Mouse (Mus musculus): ENCODE data around the gene Arid2. TPM values are rescaled to one million over a fixed set of nuclear protein-coding genes. Genes with fewer than 3 reads are reported as not detected.

Arid2 gene
- polyA plus RNA-seq, 1 experiment, result 5.9 TPM

DNA sequence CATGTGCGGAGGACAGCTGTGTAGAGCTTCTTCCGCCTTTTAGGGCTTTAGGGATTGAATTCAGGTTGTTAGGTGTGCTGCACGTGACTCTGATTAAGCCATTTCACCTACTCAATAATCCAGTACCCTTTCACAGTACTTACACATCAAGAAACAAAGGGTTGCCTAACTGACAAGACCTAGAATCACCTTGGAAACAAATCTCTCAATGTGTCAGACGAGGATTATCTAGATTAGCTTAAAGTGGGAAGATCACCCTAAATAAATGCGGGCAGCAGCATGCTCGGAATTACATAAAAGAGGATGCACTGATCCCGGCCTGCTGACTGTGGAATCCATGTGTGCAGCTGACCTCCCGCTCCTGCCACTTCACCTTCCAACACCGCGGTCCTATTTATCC is 159.5 kb downstream of the Arid2 start:
- TF ChIP-seq FLI1 (IDR thresholded peaks at IDR 0.05; ENCODE audit: low read length) (no peak), GATA1 (IDR thresholded peaks at IDR 0.05; ENCODE audit: borderline replicate concordance, low read length) (no peak)
- no peaks in the 10 kb centered on the region for H3K27me3 ChIP-seq (replicated peaks)
- H3K9me3 ChIP-seq, result no peaks in the 10 kb centered on the region
- H3K4me3 ChIP-seq (replicated peaks), result no peak overlapping the region
- peaks cover 33% of the 10 kb centered on the region for H3K4me1 ChIP-seq
- peaks cover 74% of the 10 kb centered on the region for H3K36me3 ChIP-seq (replicated peaks; ENCODE audit: low read length)

DNA sequence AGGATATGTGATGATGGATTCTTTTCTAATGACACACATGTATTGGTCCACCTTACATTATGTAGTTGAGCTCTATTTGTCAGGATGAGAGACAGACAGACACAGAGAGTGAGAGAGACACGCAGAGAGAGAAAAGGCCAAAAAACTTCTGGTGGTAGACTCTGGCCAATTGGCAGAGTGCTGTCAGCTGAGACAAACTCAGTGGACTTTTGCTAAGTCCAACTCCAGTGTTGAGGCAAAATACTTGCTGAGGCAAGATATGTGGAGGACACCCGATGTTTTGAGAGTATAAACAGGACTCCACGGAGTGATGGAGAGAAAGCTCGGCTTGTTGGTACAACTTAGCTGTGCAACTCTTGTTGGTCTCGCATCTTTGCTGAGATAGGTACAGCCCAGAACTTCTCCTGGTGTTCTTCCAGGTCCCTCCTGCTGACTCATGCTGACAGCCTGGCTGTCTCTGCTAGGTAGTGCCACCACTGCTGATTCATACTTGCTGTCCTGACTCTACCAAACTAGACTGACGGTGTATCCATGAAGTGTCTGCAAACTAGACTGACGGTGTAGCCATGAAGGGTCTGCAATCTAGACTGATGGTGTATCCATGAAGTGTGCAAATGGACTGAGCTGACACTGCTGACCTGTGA is 161.5 kb downstream of the Arid2 start:
- no peak for TF ChIP-seq GATA1 (IDR thresholded peaks at IDR 0.05; ENCODE audit: borderline replicate concordance, low read length)
- TF ChIP-seq FLI1 (IDR thresholded peaks at IDR 0.05; ENCODE audit: low read length), result no peak
- no peaks in the 10 kb centered on the region for H3K9me3 ChIP-seq
- peak overlapping the region; percentile 54 for H3K4me3 ChIP-seq (replicated peaks)
- no peaks in the 10 kb centered on the region for H3K27me3 ChIP-seq (replicated peaks)
- H3K36me3 ChIP-seq (replicated peaks; ENCODE audit: low read length), result peaks cover 61% of the 10 kb centered on the region
- peaks cover 42% of the 10 kb centered on the region for H3K4me1 ChIP-seq

- H3K4me1 ChIP-seq, result peaks cover 67% of the 10 kb centered on the region
- H3K36me3 ChIP-seq (replicated peaks; ENCODE audit: low read length), result peaks cover 36% of the 10 kb centered on the region
- TF ChIP-seq GATA1 (IDR thresholded peaks at IDR 0.05; ENCODE audit: borderline replicate concordance, low read length), result no peak
- TF ChIP-seq FLI1 (IDR thresholded peaks at IDR 0.05; ENCODE audit: low read length), result no peak
- H3K9me3 ChIP-seq, result no peaks in the 10 kb centered on the region
- no peaks in the 10 kb centered on the region for H3K27me3 ChIP-seq (replicated peaks)
- H3K4me3 ChIP-seq (replicated peaks), result no peak overlapping the region
Observed at GRCm38 (mm10) chr15:96453346-96453745, 166.0 kb downstream of the Arid2 start.

Other genes starting within 250 kb of the Arid2 start
- gene Scaf11, start 173.3 kb downstream of the Arid2 start, polyA plus RNA-seq (2012; ENCODE audit: insufficient read depth, low replicate concordance), result 7.2 and 14.6 TPM in 2 replicates